Mouse (Mus musculus) midbrain, embryonic 10.5 days (tissue): Measurements from ENCODE around the gene Lgr4. TPM values are rescaled to one million over a fixed set of nuclear protein-coding genes. Genes with fewer than 3 reads are reported as not detected.
A peak's percentile ranks its signal among the peaks of the same experiment; 100 is the strongest.
"Not testable (repeated sequence)": the region's sequence is repeated elsewhere in the genome, so short reads cannot be mapped to it uniquely, and the experiment has no call there.

Source experiments
- DNase-seq: peaks from one replicate; pipeline ENCODE4 v3.0.0-alpha.2; 2017; ENCODE audit warnings: low spot score
- H3K27ac ChIP-seq: fragments of 300-500 bp; sonication (generic); replicated peaks from 2 replicates; pipeline ENCODE4 v1.5.1; 2016; ENCODE audit warnings: mild to moderate bottlenecking
- H3K27me3 ChIP-seq: fragments of 300-500 bp; sonication (generic); 2 replicates; pipeline ENCODE4 v1.6.1; 2016; ENCODE audit warnings: low read depth, mild to moderate bottlenecking; ENCODE audit not compliant: poor library complexity, severe bottlenecking
- H3K36me3 ChIP-seq: fragments of 300-500 bp; sonication (generic); 2 replicates; pipeline ENCODE4 v1.6.1; 2016; ENCODE audit warnings: mild to moderate bottlenecking, moderate library complexity
- H3K4me1 ChIP-seq: fragments of 300-500 bp; sonication (generic); 2 replicates; pipeline ENCODE4 v1.6.1; 2016
- H3K4me3 ChIP-seq: fragments of 300-500 bp; sonication (generic); 2 replicates; pipeline ENCODE4 v1.5.1; 2016; ENCODE audit warnings: mild to moderate bottlenecking, moderate library complexity
- H3K9me3 ChIP-seq: fragments of 300-500 bp; sonication (generic); replicated peaks from 2 replicates; pipeline ENCODE4 v1.6.1; 2016; ENCODE audit warnings: mild to moderate bottlenecking
- WGBS: fragments of 180-500 bp; shearing (Covaris S2); methylation state at CpG from one replicate; pipeline ENCODE4 v1.1.7; 2016; 5-methylcytosine and 5-hydroxymethylcytosine counted together
- polyA plus RNA-seq: library from polyadenylated mRNA; unstranded; fragments of >200 nt; fragmentation: Nextera tagmentation; extraction: Ambion mirVana; gene quantifications from 2 replicates; pipeline ENCODE4 v1.2.1, GENCODE M21; 2016

Lgr4 gene
- 12.7 and 14.3 TPM in 2 replicates for polyA plus RNA-seq

DNA sequence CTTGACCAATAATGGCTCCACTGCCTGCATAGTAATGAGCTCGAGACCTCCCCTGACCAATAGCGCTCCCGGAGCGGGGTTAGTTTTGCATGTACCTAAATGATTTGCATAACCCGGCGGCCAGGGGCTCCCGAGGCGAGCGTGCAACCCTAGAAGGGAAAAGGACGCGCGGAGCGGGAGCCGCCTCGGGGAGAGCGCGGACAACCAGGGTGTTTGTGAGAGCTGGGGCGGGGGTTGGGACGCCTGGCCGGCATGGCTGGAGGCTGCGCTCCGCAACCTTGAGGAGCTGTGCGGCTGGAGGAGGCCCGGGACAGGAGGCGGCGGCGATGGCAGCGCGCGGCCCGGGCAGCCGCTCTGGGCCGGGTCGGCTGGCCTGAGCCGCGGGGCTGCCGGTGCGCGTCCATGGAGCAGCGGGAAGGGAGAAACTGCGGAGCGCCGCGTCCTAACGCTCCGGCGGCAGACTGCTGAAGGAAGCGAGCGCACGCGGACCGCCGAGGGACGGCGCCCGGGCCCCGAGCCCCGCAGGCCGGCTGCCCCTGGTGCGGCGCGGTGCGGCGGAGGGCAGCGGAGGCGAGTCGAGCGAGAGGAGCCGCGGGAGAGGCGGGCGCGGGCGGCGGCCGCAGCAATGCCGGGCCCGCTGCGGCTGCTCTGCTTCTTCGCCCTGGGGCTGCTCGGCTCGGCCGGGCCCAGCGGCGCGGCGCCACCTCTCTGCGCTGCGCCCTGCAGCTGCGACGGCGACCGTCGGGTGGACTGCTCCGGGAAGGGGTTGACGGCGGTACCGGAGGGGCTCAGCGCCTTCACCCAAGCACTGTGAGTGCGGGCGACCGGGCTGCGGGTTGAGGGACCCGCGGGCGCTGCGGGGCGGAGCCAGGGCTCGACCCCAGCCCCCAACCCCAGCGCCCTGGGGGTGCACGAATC, at the start of gene Lgr4:
Lgr4 (plus strand) TSS at position 152 of the 918 bp plus-strand sequence.
- peak; percentile 97 for DNase-seq
- peaks cover 21% of the 10 kb centered on the region for H3K27me3 ChIP-seq
- under 1% methylated on average over 106 of the region's 111 CpGs for WGBS
- peak within 1 kb of the TSS; percentile 97 for H3K27ac ChIP-seq
- no peaks in the 10 kb centered on the region for H3K36me3 ChIP-seq
- peaks cover 44% of the 10 kb centered on the region for H3K4me1 ChIP-seq
- no peaks in the 10 kb centered on the region for H3K9me3 ChIP-seq
- peak within 1 kb of the TSS; percentile 89 for H3K4me3 ChIP-seq

DNA sequence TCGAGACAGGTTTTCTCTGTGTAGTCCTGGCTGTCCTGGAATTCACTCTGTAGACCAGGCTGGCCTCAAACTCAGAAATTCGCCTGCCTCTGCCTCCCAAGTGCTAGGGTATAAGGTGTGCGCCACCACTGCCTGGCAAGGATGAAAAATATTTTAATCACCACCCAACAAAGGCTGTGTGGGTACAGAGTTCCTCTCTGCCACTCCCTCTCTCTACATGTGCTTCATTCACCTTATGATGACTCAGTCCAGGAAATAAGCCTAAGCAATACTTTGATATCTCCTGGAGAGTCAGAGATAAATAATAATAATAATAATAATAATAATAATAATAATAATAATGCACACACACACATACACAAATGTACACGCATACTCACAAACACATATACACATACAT, 38.0 kb upstream of the Lgr4 start:
- H3K9me3 ChIP-seq, H3K4me3 ChIP-seq, H3K4me1 ChIP-seq, H3K27me3 ChIP-seq, H3K36me3 ChIP-seq, H3K27ac ChIP-seq, DNase-seq: not testable (repeated sequence)
- 88% methylated on average over 4 of the region's 4 CpGs for WGBS

DNA sequence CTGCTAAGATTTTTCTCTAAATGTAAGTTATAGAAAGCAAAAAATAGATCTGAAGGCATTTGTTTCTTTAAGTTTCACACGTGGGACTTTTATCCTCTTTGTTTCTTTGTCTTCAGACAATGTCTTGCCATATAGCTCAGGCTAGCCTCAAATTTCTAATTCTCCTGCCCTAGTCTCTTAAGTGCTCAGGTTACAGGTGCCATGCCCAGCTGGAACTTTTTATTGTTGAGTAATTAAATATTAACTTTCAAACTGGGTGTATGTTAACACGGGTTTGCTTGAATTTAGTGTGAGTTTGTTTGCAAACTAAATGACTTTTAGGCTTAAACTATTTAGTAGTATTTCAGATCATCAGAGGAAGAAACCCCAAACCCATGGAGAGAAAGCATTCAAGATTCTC, 36.3 kb upstream of the Lgr4 start:
- no peak overlapping the region for H3K4me3 ChIP-seq
- no peak overlapping the region for H3K27ac ChIP-seq
- DNase-seq: no peak
- no peaks in the 10 kb centered on the region for H3K27me3 ChIP-seq
- H3K36me3 ChIP-seq: no peaks in the 10 kb centered on the region
- H3K9me3 ChIP-seq: no peaks in the 10 kb centered on the region
- H3K4me1 ChIP-seq: no peaks in the 10 kb centered on the region
- WGBS: 64% methylated on average over 2 of the region's 2 CpGs

DNA sequence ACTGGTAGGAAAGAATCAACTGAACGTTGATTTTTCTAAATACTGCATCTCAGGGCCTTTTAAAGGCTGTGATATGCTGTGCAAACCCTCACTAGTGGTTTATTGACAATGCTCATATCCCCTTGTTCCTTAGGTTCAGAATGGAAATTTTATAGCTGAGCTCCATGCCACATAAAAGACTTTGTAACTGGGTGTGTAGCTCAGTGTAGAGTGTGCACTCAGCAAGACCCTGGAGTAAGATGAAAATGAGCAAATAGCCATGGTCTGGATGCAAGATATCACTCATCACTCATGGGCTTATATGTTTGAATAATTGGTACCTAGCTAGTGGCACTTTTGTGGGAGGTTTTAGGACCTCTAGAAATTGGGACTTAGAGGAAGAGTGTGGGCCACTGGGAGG, 35.8 kb upstream of the Lgr4 start:
- no peak for DNase-seq
- Histone ChIP-seq H3K9me3 (no peaks in the 10 kb centered on the region), H3K36me3 (no peaks in the 10 kb centered on the region), H3K4me3 (no peak overlapping the region), H3K4me1 (no peaks in the 10 kb centered on the region), H3K27ac (no peak overlapping the region), H3K27me3 (no peaks in the 10 kb centered on the region)
- 62% methylated on average over 1 of the region's 1 CpGs for WGBS

DNA sequence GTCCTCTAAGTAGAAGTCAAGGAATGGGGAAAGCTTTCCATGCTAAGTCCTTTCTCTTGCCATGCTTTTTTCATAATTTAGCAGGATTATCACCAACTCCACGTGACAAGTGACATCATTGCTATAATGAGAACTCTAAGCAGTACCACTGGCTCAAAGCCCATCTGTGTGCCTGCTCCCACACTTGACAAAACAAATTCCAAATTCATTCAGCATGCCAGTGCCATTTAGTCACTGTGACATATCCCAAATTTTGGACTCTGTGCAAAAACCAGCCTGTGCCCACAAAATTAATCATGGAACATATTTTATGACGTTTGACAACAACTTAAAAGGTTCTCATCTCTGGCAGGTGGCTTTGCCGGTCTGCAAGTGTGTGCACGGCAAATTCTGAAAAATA, 33.3 kb upstream of the Lgr4 start:
- Histone ChIP-seq H3K27me3 (no peaks in the 10 kb centered on the region), H3K9me3 (0 out of 2 replicates have a peak, but pooled peaks cover 4% of the 10 kb centered on the region), H3K4me1 (no peaks in the 10 kb centered on the region), H3K36me3 (no peaks in the 10 kb centered on the region), H3K27ac (no peak overlapping the region), H3K4me3 (no peak overlapping the region)
- WGBS: 81% methylated on average over 4 of the region's 4 CpGs
- DNase-seq: no peak

DNA sequence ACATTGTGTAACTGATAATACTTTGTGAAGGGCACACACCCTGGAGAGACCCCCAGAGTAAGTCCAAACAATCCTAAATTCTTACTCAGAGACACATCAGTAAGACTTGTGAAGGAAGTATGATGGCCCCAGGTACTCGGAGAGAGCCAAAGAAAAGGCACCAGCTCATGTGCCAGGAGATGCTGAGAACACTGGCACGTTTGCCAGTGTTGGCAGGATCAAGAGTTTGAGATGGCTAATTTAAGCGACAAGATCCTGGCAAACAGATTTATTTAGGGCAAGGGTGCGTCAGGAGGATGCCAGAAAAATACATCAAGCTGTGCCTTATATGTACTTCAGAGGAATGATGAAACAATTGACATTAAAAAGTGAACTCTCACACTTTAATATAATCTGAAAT, 32.9 kb upstream of the Lgr4 start:
- 70% methylated on average over 4 of the region's 4 CpGs for WGBS
- 0 out of 2 replicates have a peak, but pooled peaks cover 5% of the 10 kb centered on the region for H3K9me3 ChIP-seq
- no peaks in the 10 kb centered on the region for H3K27me3 ChIP-seq
- no peaks in the 10 kb centered on the region for H3K4me1 ChIP-seq
- no peak overlapping the region for H3K4me3 ChIP-seq
- no peak overlapping the region for H3K27ac ChIP-seq
- no peaks in the 10 kb centered on the region for H3K36me3 ChIP-seq
- DNase-seq: no peak

DNA sequence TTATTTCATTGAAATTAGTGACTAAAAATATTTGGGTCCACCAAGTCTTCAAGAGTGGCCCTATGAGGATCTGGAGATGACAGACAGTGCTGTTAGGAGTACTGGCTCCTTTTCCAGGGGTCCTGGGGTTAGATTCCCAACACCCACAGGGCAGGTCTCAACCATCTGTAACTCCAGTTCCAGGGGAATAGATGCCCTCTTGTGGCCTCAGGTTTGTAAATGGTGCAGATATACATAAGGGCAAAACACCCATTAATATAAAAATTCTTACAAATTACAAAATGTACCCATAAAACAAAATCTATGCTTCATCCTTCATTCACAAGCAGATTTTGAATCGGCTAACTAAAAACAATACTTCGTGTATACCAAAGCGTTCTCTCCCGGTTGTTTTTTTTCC, 27.4 kb upstream of the Lgr4 start:
- Histone ChIP-seq H3K4me3 (peak overlapping the region; percentile 86), H3K4me1 (peaks cover 14% of the 10 kb centered on the region), H3K27me3 (no peaks in the 10 kb centered on the region), H3K27ac (peak overlapping the region; percentile 97), H3K36me3 (peaks cover 11% of the 10 kb centered on the region), H3K9me3 (0 out of 2 replicates have a peak, but pooled peaks cover 5% of the 10 kb centered on the region)
- WGBS: 37% methylated on average over 4 of the region's 4 CpGs
- DNase-seq: no peak

DNA sequence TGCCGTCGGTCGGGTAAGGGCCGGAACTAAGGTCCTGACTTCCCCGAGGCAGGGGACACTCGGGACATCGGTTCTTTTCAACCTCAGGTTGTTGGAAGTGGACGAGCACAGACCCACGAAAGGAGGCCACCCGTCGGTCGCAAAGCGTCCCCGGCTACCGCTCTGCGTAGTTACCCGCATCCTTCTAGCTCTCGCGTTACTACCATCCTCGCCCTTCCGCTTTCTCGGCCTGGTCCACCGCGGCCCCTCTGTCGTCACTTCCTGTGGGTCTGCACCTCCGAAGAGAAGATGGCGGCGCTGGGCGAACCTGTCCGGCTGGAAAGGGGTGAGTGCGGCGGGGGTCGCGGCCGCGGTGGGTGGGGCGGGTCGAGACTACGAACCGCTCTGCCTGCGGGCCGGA, 26.9 kb upstream of the Lgr4 start, which contains the start of gene Lin7c:
Lin7c (plus strand) TSS at position 257 of the 400 bp plus-strand sequence.
- Histone ChIP-seq H3K9me3 (0 out of 2 replicates have a peak, but pooled peaks cover 5% of the 10 kb centered on the region), H3K27me3 (no peaks in the 10 kb centered on the region), H3K4me1 (peaks cover 14% of the 10 kb centered on the region), H3K27ac (peak within 1 kb of the TSS; percentile 97), H3K4me3 (peak within 1 kb of the TSS; percentile 86), H3K36me3 (peaks cover 16% of the 10 kb centered on the region)
- DNase-seq: peak; percentile 97
- WGBS: under 1% methylated on average over 42 of the region's 42 CpGs

DNA sequence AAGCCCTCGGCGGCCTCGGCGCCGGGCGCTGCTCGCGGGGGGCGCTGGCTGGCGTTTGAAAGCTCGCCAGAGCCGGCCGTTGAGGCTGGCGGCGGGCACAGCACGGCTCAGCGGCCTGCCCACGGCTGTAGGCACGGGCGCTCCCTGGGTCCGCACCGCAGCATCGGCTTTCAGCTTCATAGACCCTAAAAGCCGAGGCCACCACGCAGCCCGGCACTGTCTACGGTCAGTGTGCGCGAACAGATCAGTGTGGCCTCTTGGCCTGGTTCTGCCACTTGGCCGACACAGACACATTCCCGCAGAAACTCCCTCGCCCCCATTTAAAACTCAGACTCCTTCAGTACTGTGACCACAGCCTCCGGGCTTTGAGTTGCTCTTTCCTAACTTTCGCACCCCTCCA, 26.4 kb upstream of the Lgr4 start:
- 0 out of 2 replicates have a peak, but pooled peaks cover 5% of the 10 kb centered on the region for H3K9me3 ChIP-seq
- no peaks in the 10 kb centered on the region for H3K27me3 ChIP-seq
- H3K36me3 ChIP-seq: peaks cover 21% of the 10 kb centered on the region
- no peak for DNase-seq
- WGBS: under 1% methylated on average over 32 of the region's 34 CpGs
- peak overlapping the region; percentile 97 for H3K27ac ChIP-seq
- H3K4me3 ChIP-seq: peak overlapping the region; percentile 86
- H3K4me1 ChIP-seq: peaks cover 14% of the 10 kb centered on the region

DNA sequence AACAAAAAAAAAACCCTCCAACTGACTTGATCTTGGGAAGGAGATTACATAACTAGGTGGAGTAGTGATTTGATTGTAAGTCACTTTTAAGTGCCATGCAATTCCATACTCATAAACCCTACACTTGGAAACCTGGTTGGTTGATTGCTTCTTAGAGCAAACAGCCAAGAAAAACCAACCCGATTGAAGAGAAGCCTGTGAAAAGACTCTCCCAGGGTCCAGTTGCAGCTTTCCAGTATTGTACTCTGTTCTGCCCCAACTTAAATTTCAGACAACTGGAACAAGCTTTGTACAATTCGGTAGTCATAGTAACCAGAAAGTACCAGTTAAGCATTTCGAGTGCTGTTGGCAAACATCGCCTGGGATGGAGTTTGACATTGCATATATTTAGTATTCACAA, 26.0 kb upstream of the Lgr4 start:
- 33% methylated on average over 4 of the region's 4 CpGs for WGBS
- Histone ChIP-seq H3K9me3 (0 out of 2 replicates have a peak, but pooled peaks cover 5% of the 10 kb centered on the region), H3K4me3 (peak overlapping the region; percentile 86), H3K36me3 (peaks cover 25% of the 10 kb centered on the region), H3K27ac (peak overlapping the region; percentile 97), H3K27me3 (no peaks in the 10 kb centered on the region), H3K4me1 (peaks cover 14% of the 10 kb centered on the region)
- DNase-seq: no peak

DNA sequence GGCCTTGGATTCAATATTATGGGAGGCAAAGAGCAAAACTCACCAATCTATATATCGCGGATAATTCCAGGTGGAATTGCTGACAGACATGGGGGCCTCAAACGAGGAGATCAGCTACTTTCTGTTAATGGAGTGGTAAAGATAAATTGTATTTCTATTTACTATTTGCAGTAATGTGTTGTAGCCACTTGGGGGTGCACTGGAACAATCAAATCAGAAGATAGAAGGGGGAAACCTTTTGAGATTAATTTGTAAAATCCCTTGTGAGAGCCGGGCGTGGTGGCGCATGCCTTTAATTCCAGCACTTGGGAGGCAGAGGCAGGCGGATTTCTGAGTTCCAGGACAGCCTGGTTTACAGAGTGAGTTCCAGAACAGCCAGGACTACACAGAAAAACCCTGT, 21.1 kb upstream of the Lgr4 start:
- H3K27me3 ChIP-seq: no peaks in the 10 kb centered on the region
- DNase-seq: no peak
- 89% methylated on average over 7 of the region's 7 CpGs for WGBS
- H3K27ac ChIP-seq: no peak overlapping the region
- peaks cover 73% of the 10 kb centered on the region for H3K36me3 ChIP-seq
- no peak overlapping the region for H3K4me3 ChIP-seq
- peaks cover 14% of the 10 kb centered on the region for H3K4me1 ChIP-seq
- H3K9me3 ChIP-seq: no peaks in the 10 kb centered on the region

DNA sequence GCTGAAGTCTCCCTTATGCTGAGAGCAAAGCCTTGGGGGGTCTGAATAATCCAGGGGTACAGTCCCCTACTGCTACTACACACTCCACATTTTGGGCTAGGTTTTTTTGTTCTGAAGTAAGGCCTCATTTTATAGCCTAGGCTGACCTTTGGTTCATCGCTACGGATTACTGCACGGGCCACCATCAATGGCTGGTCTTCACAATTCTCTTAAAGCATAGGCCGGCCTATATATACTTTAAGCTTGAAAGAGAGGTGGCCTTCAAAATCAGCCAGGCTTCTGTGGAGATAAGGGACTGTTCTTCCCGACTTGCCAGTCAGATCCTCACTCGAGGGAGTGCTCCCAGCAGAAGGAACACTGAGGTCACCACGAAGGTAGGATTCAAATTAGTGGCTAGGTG, 14.6 kb upstream of the Lgr4 start:
- H3K27ac ChIP-seq: no peak overlapping the region
- 83% methylated on average over 7 of the region's 7 CpGs for WGBS
- no peak for DNase-seq

DNA sequence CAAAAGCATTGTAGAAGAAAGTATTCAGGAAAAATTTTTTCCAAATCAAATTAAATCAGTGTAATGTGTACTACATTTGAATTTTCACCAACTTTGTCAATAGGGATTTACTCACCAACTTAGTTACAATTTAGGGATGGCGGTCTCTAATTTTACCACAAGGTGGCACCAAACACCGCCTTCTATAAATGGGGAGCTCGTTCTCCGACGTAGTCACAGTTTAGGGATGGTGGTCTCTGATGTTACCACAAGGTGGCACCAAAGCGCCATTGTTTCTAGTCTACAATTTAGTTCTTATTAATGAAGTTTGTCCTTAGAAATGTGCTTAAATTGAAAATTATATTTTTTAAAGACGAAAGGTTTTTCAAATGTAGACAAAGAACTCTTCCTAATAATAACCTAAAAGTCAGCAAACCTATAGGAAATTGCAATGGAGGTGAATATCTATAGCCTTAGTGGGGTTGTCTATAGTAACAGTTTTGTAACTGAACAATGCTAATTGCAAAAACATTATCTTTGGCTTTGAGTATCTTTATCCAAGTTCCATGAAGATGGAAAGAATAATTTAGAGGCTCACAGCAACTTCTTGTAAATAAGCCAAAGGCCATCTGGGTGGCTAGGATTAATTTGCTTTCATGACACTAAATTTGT, 13.2 kb upstream of the Lgr4 start:
- 0% methylated on average over 7 of the region's 7 CpGs for WGBS

More for the DNA sequence above, 14.6 kb upstream of the Lgr4 start:
- H3K36me3 ChIP-seq: peaks cover 46% of the 10 kb centered on the region
- H3K9me3 ChIP-seq: no peaks in the 10 kb centered on the region
- no peaks in the 10 kb centered on the region for H3K27me3 ChIP-seq
- no peak overlapping the region for H3K4me3 ChIP-seq
- H3K4me1 ChIP-seq: no peaks in the 10 kb centered on the region

More for the DNA sequence above, 13.2 kb upstream of the Lgr4 start:
- H3K4me3 ChIP-seq: no peak overlapping the region
- peaks cover 32% of the 10 kb centered on the region for H3K36me3 ChIP-seq
- DNase-seq: peak; percentile 71
- H3K4me1 ChIP-seq: no peaks in the 10 kb centered on the region
- H3K27me3 ChIP-seq: no peaks in the 10 kb centered on the region
- H3K27ac ChIP-seq: no peak overlapping the region
- no peaks in the 10 kb centered on the region for H3K9me3 ChIP-seq
